Mouse (Mus musculus): ENCODE measurements at regions not wholly inside any gene's neighbourhood (a gene's known extent, or its start where the extent isn't known, plus 50 kb on each side); places are given as distances from the start of the nearest gene placed in this dataset.

GRCm38 (mm10) chr6:140300470-140301145, 123.2 kb upstream of the Plekha5 start:
- peak; percentile 51 for DNase-seq (ENCODE audit: low spot score)

DNA sequence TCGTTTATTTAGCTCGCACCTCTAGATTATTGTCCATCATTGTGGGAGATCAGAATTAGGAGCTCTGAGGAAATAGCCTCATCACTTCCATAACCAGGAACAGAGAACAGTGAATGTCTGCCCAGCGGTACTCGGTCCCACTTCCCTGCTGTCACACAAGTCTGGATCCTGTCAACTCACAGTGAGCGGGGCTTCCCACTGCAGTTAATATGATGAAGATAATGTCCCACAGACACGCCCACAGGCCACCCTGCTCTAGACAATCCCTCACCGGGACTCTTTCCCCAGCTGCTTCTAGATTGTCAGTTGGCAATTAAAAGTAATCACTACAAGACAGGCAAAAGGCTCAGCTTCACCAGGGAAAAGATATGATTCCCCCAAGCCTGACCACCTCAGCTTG, 124.2 kb upstream of the Plekha5 start:
- DNase-seq (ENCODE audit: low spot score), result no peak

DNA sequence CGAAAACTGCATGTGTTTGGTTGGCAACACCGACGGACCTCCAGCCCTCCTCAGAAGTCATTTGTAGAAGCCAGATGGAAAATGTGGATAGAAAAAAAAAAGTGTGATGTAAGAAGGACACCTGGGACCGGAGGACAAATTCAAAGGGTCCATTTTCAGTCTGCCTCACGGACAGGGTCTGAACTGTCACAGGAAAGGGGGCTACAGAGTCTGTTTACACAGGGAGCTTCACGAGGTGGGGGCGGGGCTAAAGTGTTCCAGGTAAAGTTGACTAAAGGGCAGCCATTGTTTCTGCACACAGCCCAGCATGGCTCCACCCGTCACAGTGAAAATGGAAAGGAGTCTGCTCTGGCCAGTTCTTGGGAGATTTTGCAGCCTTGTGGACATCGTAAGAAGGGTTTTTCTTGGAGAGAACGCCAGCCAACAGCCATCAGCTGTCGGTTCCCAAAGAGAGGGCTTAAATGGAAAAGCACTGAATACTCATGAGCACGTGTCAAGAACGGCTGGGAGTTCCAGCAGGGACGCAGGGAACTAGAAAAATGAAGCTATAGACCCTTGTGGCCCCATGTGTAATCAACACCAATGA, 125.8 kb upstream of the Plekha5 start:
- DNase-seq (ENCODE audit: low spot score), result no peak

- DNase-seq (ENCODE audit: low spot score), result no peak
Observed at GRCm38 (mm10) chr6:140297561-140297960, 126.3 kb upstream of the Plekha5 start.

- DNase-seq (ENCODE audit: low spot score), result no peak
Observed at GRCm38 (mm10) chr6:140290109-140290508, 133.7 kb upstream of the Plekha5 start.

- no peak for DNase-seq (ENCODE audit: low spot score)
Observed at GRCm38 (mm10) chr6:140288799-140289198, 135.1 kb upstream of the Plekha5 start.

DNA sequence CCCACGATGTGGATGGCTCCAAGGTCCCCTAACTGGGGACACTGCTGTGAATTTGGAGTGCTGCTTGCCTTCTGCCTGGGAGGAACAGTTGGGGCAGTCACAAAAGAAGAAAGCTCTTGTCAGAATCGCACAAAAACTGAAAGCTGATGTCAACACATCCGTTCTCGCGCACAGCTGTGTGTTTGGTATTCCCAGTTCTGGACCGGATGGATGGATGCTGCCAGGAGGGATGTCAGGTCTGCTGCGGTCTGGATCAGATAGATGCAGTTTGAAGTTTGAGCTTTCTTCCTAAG, 141.6 kb upstream of the Plekha5 start:
- peak; percentile 5 for DNase-seq (ENCODE audit: low spot score)

DNA sequence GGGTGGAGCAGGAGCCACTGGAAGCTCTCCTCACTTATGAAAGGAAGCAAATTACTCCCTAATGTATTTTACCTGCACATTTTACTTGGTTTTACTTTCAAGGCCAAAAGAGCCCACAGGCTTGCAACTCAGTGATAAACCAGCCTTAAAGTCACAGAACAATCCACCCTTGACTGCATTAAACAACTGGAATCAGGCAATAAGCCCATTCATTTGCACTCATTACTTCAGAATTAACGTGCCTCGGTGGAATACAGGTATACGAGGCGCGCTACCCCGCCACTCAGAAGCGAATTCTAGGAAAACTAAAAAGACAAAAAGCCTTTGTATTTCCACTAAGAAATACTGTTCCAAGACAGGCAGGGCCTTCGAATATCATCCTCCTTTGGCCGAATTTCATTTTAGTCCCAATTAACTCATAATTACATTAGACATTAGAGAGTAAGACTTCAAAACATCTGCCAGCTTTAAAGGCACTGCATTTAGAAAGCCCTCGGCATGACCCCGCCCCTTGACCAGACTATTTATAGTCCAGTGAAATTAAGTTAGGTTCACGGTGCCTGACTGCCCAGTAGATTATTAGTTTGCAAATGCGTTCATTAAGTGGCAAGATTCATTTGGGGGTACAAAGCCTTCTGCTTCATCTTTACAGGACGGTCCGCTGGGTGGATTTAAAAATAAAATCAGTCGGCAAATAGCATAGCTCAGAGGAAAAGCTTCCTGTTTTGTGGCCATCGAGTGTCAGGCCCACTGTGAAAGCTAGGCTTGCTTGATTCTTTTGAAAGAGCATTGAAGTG, 142.2 kb upstream of the Plekha5 start:
- no peak for DNase-seq (ENCODE audit: low spot score)

GRCm38 (mm10) chr6:140280817-140281475, 142.9 kb upstream of the Plekha5 start:
- DNase-seq (ENCODE audit: low spot score), result no peak

- DNase-seq (ENCODE audit: low spot score), result no peak
Observed at GRCm38 (mm10) chr6:140279736-140280370, 144.0 kb upstream of the Plekha5 start.

DNA sequence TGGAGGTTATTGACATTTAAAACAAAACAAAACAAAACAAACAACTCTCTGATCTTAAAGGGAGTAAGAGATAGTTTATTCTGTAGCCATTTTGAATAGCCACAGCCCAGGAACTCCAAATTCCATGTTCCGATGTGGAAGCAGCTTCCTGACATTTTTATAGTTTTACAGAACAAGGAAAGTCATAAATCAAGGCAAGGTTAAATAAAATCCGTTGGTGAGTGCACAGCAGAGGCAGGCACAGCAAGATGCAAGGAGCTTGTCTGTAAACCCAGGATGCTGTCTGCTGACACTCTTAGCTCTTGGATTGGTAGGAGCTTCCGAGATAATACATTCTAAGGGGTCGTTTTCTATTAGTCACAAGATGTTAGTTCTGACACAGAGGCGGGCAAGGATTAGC, 145.1 kb upstream of the Plekha5 start:
- no peak for DNase-seq (ENCODE audit: low spot score)

GRCm38 (mm10) chr6:140270592-140270991, 153.3 kb upstream of the Plekha5 start:
- no peak for DNase-seq (ENCODE audit: low spot score)

DNA sequence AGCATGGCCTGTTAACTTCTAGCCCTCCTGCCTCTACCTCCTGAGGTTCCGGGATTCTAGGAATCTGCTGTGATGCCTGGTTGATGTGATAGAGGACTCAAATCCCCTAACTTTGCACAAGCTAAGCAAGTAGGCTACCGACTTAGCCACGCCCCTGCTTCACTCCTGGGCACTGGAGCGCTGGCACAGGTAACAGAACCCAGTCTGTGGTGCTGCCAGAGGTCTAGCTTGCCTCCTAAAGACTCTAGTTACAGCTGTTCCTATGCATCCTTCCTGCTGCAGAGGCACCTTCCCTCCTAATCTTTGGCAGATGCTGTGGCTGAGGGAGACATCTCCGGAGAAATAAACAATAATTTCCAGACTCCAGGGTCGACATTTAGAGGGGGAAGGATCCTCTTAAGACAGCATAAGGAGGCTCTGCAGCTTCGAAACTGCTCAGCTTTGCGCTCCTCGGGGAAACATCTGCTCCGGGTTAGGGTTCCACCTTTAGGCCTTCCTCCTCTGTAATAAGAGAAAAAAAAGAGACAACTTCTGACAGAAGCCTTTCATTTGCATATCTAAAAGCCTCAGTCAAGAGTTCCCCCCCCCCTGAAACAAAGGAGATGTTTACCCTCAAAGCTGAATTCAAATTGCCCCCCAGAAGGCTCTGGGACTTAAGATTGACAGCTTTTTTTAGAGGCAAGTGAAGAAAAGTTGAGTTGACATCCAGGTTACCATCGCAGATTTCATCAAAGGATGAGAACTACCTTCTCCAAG, 155.4 kb upstream of the Plekha5 start:
- DNase-seq (ENCODE audit: low spot score), result no peak

- no peak for DNase-seq (ENCODE audit: low spot score)
Observed at GRCm38 (mm10) chr6:140263920-140264319, 159.9 kb upstream of the Plekha5 start.

GRCm38 (mm10) chr6:140261813-140262212, 162.0 kb upstream of the Plekha5 start:
- no peak for DNase-seq (ENCODE audit: low spot score)

DNA sequence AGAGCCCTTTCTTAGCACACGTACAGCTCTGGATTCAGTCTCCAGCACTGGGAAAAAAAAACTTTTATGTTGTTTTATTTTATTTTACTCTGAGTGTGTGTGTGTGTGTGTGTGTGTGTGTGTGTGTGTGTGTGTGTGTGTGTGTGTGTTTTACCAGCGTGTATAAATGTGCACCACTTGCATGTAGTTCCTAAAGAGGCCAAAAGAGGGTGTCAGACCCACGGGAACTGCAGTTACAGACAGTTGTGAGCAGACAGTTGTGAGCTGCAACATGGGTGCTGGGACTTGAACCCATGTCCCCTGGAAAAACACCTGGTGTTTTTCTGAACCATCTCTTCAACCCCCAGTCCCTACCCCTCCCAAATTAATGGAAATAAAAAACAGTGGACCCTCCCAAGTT, 165.1 kb upstream of the Plekha5 start:
- no peak for DNase-seq (ENCODE audit: low spot score)

- DNase-seq (ENCODE audit: low spot score), result no peak
Observed at GRCm38 (mm10) chr6:140258101-140258500, 165.8 kb upstream of the Plekha5 start.

DNA sequence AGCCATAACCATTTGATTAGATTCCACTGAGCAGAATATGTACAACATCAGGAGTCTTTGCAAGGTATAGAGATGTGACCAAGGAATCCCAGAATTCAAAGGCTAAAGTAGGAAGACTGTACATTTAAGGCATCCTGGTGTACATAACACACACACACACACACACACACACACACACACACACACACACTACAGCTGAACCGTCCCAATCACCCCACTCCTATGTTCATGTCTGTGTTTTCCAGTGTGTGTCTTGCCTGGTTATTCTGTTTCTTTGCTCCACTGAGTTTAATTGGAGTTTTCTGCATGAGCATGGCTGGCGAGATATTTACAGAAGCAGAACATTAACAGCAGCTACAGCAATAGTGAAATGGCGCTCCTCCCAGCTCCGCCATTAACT, 172.3 kb upstream of the Plekha5 start:
- no peak for DNase-seq (ENCODE audit: low spot score)

DNA sequence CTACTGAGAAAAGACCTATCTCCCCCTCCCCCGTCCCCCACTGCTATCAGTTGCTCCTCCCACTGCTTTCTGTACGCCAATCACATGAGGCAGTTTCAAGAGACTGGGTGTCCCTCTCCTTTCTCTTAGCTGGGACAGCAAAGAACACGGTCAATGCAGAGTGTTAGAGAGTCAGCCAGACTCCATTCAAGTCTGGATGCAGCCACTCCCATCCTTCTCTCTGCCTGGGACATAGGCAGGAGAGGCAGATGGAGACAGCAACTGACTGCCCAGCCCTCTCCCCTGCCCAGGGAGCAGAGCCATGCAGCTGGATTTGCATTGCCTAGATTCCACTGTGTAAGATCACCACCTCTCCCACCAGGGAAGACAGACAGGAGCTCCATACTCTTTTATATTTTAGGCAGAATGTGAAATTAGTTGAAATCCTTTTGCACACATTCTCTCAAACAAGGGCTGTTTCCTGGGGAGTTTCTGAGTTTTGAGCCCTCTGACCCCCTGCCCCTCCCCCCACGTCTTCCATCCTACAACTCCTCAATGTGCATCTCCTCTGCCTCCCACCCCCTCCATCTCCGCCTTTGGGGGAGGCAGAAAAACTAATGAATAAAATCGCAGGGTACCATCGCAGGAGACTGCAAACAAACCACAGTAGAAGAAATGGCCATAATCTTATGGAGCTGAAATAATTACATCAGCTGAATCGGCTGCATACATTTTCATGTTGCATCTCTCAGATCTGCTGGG, 180.3 kb upstream of the Plekha5 start:
- DNase-seq (ENCODE audit: low spot score), result no peak

- DNase-seq (ENCODE audit: low spot score), result no peak
Observed at GRCm38 (mm10) chr6:140239356-140239755, 184.5 kb upstream of the Plekha5 start.
